Mouse (Mus musculus): ENCODE measurements around the gene Vcp. TPM values are rescaled to one million over a fixed set of nuclear protein-coding genes. Genes with fewer than 3 reads are reported as not detected.
"Not testable (repeated sequence)": the region's sequence is repeated elsewhere in the genome, so short reads cannot be mapped to it uniquely, and the experiment has no call there.

The Vcp gene
- polyA plus RNA-seq, 1 experiment from 2014 or later = 526 TPM

DNA sequence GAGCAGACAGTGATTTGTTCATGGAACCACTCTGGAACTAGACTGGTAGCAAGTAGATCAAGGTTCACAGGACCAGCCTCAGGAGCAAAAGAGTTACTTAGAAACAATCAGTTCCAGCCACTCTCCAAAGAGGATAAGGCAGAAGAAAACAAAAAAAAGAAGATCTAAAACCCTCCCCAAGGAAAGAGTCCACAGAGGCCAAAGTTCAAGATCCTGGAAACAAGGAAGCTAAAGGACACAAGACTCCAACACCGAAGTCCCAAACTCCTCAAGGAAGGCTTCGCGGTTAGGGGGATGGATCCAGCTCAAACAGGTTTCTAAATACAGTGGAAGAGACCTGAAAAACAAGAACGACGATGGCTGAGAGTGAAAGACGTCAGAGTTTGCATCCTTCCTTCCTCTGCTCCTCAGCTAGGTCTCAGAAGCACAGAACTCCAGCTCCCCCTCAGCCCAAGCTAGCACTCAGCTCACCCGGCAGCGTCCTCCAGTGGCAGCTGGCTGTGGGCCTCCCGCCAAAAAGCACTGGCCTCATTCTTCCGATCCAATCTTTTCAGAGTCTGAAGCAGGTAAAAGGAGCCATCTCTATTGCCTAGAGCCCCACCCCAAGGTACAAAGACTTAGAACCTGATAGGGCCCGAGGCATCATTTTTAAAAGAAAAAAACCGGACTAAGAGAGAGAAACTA lies 2.6 kb upstream of the Vcp start:
- Histone ChIP-seq H3K9ac (no peak overlapping the region), H3K4me3 (no peak overlapping the region), H3K4me1 (replicated peaks) (peaks cover 21% of the 10 kb centered on the region), H3K4me2 (no peak overlapping the region), H3K9me3 (no peaks in the 10 kb centered on the region), H3K27me3 (no peaks in the 10 kb centered on the region), H3K27ac (replicated peaks) (no peak overlapping the region), H3K36me3 (peaks cover 17% of the 10 kb centered on the region; the same call in 1 of the 2 replicates)
- no peak for ATAC-seq (ENCODE audit: low read depth)
- WGBS = 82% methylated on average over 12 of the region's 12 CpGs

DNA sequence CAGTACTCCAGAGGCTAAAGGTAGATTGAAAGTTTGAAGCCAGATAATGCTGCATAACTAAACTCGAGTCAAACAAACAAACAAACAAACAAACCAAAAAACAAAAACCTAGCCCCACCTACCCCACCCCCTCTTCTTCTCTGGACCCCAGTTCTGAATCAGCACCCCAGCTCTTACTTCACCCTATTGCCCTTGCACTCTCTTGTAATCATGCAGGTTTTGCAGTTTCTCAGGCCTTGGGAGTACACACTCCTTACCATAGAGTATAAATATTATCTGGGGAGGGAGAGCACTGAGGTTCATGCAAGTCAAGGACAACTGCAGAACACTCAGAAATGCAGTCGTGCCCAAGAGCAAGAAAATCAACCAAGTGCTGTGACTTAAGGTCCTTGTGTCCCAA lies 965 bp upstream of the Vcp start:
- Histone ChIP-seq H3K9ac (no peak overlapping the region), H3K27me3 (no peaks in the 10 kb centered on the region), H3K4me1 (replicated peaks) (peaks cover 33% of the 10 kb centered on the region), H3K4me2 (no peak overlapping the region; the same call in 1 of the 2 replicates), H3K9me3 (no peaks in the 10 kb centered on the region), H3K36me3 (peaks cover 20% of the 10 kb centered on the region; the same call in 1 of the 2 replicates), H3K4me3 (no peak overlapping the region), H3K27ac (replicated peaks) (peak overlapping the region; percentile 99)
- WGBS = 95% methylated on average over 2 of the region's 2 CpGs
- no peak for ATAC-seq (ENCODE audit: low read depth)

DNA sequence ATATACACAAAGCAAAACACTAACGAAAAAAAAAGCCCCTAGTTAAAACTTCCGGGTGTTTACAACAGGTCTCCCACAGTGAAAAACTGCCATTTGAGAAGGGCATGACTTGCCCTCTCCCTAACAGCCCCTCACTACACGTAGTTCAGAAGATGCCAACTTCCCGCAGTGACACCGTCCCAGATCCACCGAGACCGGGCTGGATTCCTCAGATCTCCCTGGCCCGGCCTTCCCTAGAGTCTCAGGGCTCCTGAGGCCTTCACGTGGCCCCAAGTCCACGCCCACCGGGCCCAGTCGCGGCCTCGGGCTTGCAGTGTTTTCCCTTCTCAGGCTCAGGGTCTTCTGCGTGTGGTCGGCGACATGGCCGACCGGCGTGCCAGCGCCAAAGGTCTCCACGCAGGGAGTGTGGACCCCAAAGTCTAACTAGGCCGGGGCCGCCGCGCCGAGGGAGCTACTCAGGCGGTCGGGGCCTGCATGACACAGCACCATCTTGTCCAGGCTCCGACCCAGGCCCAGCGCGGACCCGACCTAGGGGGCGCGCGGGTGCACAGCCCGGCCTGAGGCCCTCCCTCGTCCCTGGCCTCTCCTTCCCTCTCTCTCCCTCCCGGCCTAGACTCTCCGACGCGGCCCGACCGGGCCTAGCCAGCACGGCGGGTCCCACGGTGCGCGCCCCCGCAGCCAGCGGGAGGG lies 711 bp downstream of the Vcp start:
- ATAC-seq (ENCODE audit: low read depth) = peak; percentile 86
- Histone ChIP-seq H3K27ac (replicated peaks) (peak overlapping the region; percentile 99), H3K4me1 (replicated peaks) (peaks cover 33% of the 10 kb centered on the region), H3K36me3 (peaks cover 29% of the 10 kb centered on the region), H3K27me3 (no peaks in the 10 kb centered on the region), H3K9ac (peak overlapping the region; percentile 98), H3K9me3 (no peaks in the 10 kb centered on the region), H3K4me3 (peak overlapping the region; percentile 98), H3K4me2 (peak overlapping the region; percentile 98)
- under 1% methylated on average over 46 of the region's 51 CpGs for WGBS

DNA sequence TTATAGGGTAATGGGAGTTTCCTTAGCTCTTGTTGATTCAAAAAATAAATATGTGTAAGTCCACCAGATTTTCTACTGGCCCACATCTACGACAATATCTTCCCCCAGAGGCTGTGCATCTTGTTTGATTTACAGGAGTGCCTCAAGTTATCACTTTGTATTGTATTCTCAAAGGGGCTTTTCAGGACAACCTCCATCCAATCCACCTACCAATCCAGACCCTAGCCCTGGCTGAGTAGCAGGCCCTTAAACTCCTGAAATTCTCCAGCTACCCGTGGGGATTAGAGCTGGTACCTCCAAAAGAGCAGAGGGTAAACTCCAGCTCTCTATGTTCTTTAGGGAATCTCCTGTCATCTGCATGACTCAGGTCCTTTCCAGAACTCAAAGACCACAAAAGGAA lies 2.3 kb downstream of the Vcp start:
- peak overlapping the region; percentile 98 for H3K4me2 ChIP-seq
- no peak for ATAC-seq (ENCODE audit: low read depth)
- H3K27me3 ChIP-seq = no peaks in the 10 kb centered on the region
- WGBS = 45% methylated on average over 2 of the region's 2 CpGs
- H3K27ac ChIP-seq (replicated peaks) = no peak overlapping the region
- H3K4me1 ChIP-seq (replicated peaks) = peaks cover 33% of the 10 kb centered on the region
- peak overlapping the region; percentile 98 for H3K9ac ChIP-seq
- peaks cover 42% of the 10 kb centered on the region for H3K36me3 ChIP-seq
- H3K4me3 ChIP-seq = peak overlapping the region; percentile 98
- H3K9me3 ChIP-seq = no peaks in the 10 kb centered on the region

DNA sequence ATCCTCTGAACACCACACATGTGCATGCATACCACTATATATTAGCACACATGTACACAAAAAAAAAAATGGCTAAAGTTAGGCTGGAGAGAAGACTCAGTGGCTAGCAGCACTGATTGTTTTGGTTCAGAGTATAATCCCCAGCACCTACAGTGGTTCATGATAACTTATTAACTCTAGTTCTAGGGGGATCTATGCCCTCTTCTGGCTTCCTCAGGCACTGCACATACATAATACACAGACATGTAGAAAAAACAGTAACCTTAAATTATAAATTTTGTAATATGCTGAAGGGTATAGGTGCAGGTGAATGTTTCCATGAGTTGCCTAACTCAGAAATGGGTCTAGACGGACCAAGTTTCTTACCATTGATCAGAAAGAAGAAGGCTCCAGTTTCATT lies 12.0 kb downstream of the Vcp start:
- Histone ChIP-seq H3K4me3 (no peak overlapping the region), H3K27ac (replicated peaks) (no peak overlapping the region), H3K27me3 (no peaks in the 10 kb centered on the region), H3K9me3 (no peaks in the 10 kb centered on the region), H3K9ac (no peak overlapping the region), H3K4me1 (replicated peaks) (no peaks in the 10 kb centered on the region), H3K36me3 (peaks cover 98% of the 10 kb centered on the region), H3K4me2 (no peak overlapping the region)
- ATAC-seq (ENCODE audit: low read depth) = no peak
- 94% methylated on average over 1 of the region's 1 CpGs for WGBS

DNA sequence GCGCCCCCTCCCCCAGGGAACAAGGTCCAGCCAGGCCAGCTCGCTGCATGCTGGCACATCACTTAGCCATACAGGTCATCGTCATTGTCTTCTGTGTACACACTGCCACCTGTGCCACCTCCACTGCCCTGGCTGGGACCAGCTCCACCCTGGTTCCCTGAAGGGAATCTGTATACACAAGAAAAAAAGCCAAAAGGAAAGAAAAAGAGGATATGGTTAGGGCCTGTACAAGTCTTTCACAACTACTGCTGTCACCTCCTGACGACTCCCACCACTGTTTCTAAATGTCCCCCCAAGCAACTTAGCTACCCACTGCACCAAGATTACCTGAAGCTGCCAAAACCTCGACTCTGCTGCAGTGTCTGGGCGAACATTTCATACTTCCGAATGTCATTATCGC lies 19.8 kb downstream of the Vcp start:
- not testable (repeated sequence) for H3K4me2 ChIP-seq; H3K4me1 ChIP-seq (replicated peaks); H3K4me3 ChIP-seq; ATAC-seq (ENCODE audit: low read depth); H3K9ac ChIP-seq; H3K27me3 ChIP-seq; H3K9me3 ChIP-seq; H3K27ac ChIP-seq (replicated peaks)
- peaks cover 80% of the 10 kb centered on the region for H3K36me3 ChIP-seq
- 95% methylated on average over 8 of the region's 8 CpGs for WGBS

DNA sequence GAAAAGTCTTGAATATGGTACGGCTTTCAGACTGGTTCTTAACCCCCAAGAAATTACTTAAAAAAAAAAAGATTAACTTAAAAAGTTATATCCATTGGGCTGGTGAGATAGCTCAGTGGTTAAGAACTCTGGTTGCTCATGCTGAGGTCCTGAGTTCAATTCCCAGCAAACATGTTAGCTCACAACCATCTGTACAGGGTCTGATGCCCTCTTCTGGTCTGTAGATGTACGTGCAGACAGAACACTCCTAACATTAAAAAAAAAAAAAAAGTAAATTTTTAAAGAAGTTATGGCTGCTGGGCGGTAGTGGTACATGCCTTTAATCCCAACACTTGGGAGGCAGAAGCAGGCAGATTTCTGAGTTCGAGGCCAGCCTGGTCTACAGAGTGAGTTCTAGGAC lies 22.2 kb downstream of the Vcp start:
- Histone ChIP-seq H3K4me2 (no peak overlapping the region), H3K4me1 (replicated peaks) (no peaks in the 10 kb centered on the region), H3K4me3 (no peak overlapping the region), H3K27ac (replicated peaks) (no peak overlapping the region), H3K9me3 (no peaks in the 10 kb centered on the region), H3K36me3 (peaks cover 59% of the 10 kb centered on the region), H3K9ac (no peak overlapping the region), H3K27me3 (no peaks in the 10 kb centered on the region)
- WGBS = 92% methylated on average over 4 of the region's 4 CpGs
- no peak for ATAC-seq (ENCODE audit: low read depth)

DNA sequence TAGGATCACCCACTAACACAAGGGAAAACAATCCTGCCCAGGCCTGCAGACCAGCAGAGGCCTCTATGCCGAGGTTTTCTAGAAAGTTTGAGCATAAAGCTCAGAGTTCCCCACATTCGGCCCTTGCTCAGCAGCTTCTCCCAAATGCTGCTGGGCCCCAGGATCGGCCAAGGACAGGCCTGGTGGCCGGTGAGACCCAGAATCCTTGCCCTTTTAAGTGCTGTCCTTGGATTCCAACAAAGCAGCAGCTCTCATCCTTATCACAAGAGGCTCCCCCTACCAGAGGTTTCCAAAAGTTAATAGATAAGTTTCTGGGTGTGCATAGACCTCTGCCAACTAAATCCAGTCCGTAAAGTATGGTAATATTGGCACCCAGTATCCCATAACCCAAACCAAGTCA lies 26.4 kb downstream of the Vcp start:
- Histone ChIP-seq H3K27me3 (no peaks in the 10 kb centered on the region), H3K4me1 (replicated peaks) (no peaks in the 10 kb centered on the region), H3K4me3 (no peak overlapping the region), H3K36me3 (peaks cover 22% of the 10 kb centered on the region), H3K9me3 (no peaks in the 10 kb centered on the region), H3K4me2 (no peak overlapping the region), H3K9ac (no peak overlapping the region), H3K27ac (replicated peaks) (no peak overlapping the region)
- 86% methylated on average over 5 of the region's 5 CpGs for WGBS
- no peak for ATAC-seq (ENCODE audit: low read depth)

DNA sequence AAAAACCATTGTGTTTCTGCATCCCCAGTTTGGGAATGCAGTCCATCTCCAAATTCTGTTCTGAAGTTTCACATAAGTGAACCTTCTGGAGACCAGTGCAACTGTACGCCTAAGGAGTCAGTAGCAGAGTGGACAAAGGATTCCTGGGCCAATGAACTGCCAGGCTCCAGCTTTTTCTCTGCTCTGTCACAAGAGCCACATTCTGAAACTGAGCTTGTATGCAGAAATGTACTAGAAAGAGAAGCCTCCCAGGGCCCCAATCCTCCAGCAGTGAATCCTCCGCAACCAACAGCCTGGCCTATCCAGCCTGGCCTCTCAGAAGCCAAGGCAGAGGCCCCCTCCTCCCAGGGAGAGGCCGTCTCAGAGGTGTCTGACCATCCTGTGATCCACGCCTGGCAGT lies 27.4 kb downstream of the Vcp start:
- no peak for ATAC-seq (ENCODE audit: low read depth)
- 73% methylated on average over 4 of the region's 4 CpGs for WGBS

DNA sequence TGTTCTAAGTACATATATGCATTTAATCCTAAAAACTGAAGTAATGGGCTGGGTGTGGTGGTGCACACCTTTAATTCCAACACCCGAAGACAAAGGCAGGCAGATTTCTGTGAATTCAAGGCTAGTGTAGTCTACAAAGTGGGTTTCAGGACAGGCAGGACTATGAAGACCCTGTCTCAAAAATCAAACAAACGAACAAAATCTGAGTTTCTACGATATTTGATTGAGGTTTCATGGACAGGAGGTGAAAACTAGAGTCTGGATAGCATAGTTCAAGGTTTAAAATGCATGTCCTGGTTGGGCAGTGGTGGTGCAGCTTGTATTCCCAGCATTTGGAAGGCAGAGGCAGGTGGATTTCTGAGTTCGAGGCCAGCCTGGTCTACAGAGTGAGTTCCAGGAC lies 31.0 kb downstream of the Vcp start, which contains the start of gene 1700022I11Rik:
Gene 1700022I11Rik (plus strand): TSS at position 301 of the 400 bp plus-strand sequence.
- WGBS = 89% methylated on average over 4 of the region's 4 CpGs
- H3K27ac ChIP-seq (replicated peaks) = no peak within 1 kb of the TSS
- no peak within 1 kb of the TSS for H3K4me2 ChIP-seq
- H3K4me3 ChIP-seq = no peak within 1 kb of the TSS
- H3K36me3 ChIP-seq = no peaks in the 10 kb centered on the region
- no peak within 1 kb of the TSS for H3K9ac ChIP-seq
- peaks cover 7% of the 10 kb centered on the region for H3K4me1 ChIP-seq (replicated peaks)
- no peaks in the 10 kb centered on the region for H3K27me3 ChIP-seq
- no peak for ATAC-seq (ENCODE audit: low read depth)
- H3K9me3 ChIP-seq = no peaks in the 10 kb centered on the region

More for the DNA sequence above, 27.4 kb downstream of the Vcp start:
- H3K4me3 ChIP-seq = no peak overlapping the region
- no peaks in the 10 kb centered on the region for H3K27me3 ChIP-seq
- H3K4me1 ChIP-seq (replicated peaks) = no peaks in the 10 kb centered on the region
- H3K4me2 ChIP-seq = no peak overlapping the region
- no peak overlapping the region for H3K9ac ChIP-seq
- no peaks in the 10 kb centered on the region for H3K9me3 ChIP-seq
- H3K27ac ChIP-seq (replicated peaks) = no peak overlapping the region
- peaks cover 12% of the 10 kb centered on the region for H3K36me3 ChIP-seq

DNA sequence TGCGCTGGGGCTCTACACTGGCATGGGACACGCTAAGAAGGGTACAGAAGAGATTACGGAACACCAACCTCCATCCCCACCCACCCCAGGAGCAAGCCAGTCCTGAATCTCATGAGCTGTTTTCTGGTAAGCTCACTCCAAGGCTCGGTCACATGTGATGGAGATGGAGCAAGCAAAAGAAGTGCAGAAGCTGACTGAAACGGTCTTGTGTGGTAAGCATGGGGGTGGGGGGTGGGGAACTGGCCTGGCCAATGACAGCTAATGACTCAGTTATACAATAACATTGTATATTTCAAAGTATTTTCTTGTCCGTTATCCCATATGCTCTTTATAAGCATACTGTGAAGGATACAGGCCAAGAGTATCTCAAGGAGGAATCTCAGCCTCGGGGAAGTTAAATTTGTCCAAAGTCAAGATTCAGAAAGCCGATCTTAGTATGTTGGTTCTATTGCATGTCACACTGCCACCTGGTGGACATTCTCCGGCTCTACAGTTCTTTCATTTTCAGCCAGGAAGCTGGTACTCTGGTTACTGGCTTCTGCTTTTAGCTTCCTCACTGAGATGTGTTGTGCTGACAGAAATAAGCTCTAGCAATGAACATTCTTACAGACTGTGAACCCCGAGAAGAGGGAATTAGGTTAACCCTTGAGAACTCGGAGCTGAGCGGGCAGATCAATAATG lies 35.1 kb downstream of the Vcp start:
- Histone ChIP-seq H3K9me3 (no peaks in the 10 kb centered on the region), H3K36me3 (no peaks in the 10 kb centered on the region), H3K9ac (no peak overlapping the region), H3K4me1 (replicated peaks) (peaks cover 7% of the 10 kb centered on the region), H3K4me2 (peak overlapping the region; percentile 37), H3K27ac (replicated peaks) (no peak overlapping the region), H3K4me3 (no peak overlapping the region), H3K27me3 (no peaks in the 10 kb centered on the region)
- 15% methylated on average over 12 of the region's 12 CpGs for WGBS
- peak; percentile 28; the same call in 1 of the 2 replicates for ATAC-seq (ENCODE audit: low read depth)

DNA sequence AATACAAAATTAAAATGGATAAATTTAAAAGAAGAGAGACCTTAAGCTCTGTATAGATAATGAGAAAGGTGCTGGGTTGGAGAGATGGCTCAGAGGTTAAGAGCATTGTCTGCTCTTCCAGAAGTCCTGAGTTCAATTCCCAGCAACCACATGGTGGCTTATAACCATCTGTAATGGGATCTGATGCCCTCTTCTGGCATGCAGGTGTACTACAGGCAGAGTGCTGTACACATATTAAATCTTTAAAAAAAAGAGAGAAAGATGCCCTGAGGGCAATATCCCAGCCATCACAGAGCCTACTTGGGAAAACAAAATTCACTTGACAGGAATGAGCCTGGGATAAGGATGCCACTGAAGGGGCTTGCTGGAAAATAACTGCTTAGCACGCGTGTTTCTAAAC lies 36.8 kb downstream of the Vcp start:
- no peak for ATAC-seq (ENCODE audit: low read depth)
- no peaks in the 10 kb centered on the region for H3K9me3 ChIP-seq
- WGBS = 95% methylated on average over 2 of the region's 2 CpGs
- H3K4me1 ChIP-seq (replicated peaks) = peaks cover 7% of the 10 kb centered on the region
- peaks cover 8% of the 10 kb centered on the region for H3K36me3 ChIP-seq
- H3K4me2 ChIP-seq = no peak overlapping the region
- no peak overlapping the region for H3K27ac ChIP-seq (replicated peaks)
- no peak overlapping the region for H3K4me3 ChIP-seq
- no peak overlapping the region for H3K9ac ChIP-seq
- H3K27me3 ChIP-seq = no peaks in the 10 kb centered on the region

Measured in neural tube, embryonic 13.5 days (tissue).